Mouse (Mus musculus): ENCODE measurements around the gene Gm20388. TPM values are rescaled to one million over a fixed set of nuclear protein-coding genes. Genes with fewer than 3 reads are reported as not detected.

Gm20388 gene
- total RNA-seq, 1 experiment: 27.0 TPM

DNA sequence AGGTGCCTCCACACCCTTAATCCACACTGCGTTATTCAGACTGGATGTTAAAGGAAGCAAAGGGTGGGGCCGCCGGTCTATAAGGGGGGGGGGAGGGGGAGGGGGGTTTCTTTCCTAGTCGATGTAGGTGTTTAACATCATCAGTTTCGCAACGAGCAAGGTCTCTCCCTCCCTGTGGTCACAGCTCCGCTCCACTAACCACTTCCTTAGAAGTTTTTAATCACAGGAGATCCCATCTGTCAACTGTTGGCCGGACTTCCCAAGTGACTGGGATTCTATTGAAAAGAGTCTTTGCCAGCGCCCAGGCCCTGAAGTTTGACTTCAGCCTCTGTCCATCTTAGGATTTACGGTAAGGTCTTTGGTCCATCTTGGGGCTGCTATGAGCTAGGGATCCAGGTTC, 1303.0 kb downstream of the Gm20388 start:
- no peak overlapping the region for H3K27ac ChIP-seq (ENCODE audit: insufficient read depth, low read depth, low read length, poor library complexity, severe bottlenecking)
- H3K36me3 ChIP-seq (ENCODE audit: control insufficient read depth, insufficient read depth, low read length, poor library complexity, severe bottlenecking): no peaks in the 10 kb centered on the region
- no peaks in the 10 kb centered on the region for H3K9me3 ChIP-seq (ENCODE audit: control insufficient read depth, insufficient read depth, low read depth, low read length)
- H3K4me3 ChIP-seq (ENCODE audit: insufficient read depth in 1 of 2, low read depth in 1 of 2, low read length in 2 of 2, poor library complexity in 1 of 2, severe bottlenecking in 1 of 2): no peak overlapping the region
- H3K9ac ChIP-seq (ENCODE audit: insufficient read depth, low read depth, low read length, poor library complexity, severe bottlenecking): no peak overlapping the region
- in situ Hi-C loops (cut with MboI; ENCODE audit: low sequenced_read_pairs in 2 of 2, unreplicated experiment in 2 of 2): loop anchor here in 1 of 2 experiments (10.0 kb wide), 1 partner anchor 99 kb away; the partner anchor contains the start of gene Foxc2
- DNase-seq (ENCODE audit: low read depth, low spot score): no peak
- TF ChIP-seq MAFK (IDR thresholded peaks at IDR 0.05; ENCODE audit: insufficient read depth, low read depth, low read length) (no peak), ZC3H11A (IDR thresholded peaks at IDR 0.05; ENCODE audit: borderline replicate concordance, low read depth, low read length) (no peak), ZNF384 (IDR thresholded peaks at IDR 0.05; ENCODE audit: low read depth, low read length) (no peak), CHD2 (IDR thresholded peaks at IDR 0.05; ENCODE audit: low read depth, low read length) (no peak), HCFC1 (IDR thresholded peaks at IDR 0.05; ENCODE audit: borderline replicate concordance, insufficient read depth, low read length) (no peak)
- no peaks in the 10 kb centered on the region for H3K4me1 ChIP-seq (ENCODE audit: control insufficient read depth in 2 of 2, insufficient read depth in 2 of 2, low read length in 2 of 2, poor library complexity in 1 of 2)

DNA sequence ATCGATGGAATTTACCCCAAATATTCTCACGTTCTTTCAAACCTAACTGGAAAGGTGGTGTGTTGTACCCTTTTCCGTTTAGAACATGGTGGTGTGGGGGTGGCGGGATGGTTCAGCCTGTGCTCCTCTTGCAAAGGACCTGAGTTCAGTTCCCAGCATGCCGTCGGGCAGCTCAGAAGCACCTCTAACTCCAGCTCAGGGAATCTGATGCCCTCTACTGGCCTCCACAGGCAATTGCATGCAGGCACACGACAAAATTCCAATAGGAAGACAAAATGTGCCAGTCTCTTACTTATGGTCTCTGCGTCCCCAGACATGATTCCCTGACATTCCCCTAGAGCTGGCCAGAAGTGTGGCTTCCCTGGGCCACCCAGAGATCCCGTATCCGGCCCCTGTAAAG, 1304.3 kb downstream of the Gm20388 start:
- no peaks in the 10 kb centered on the region for H3K9me3 ChIP-seq (ENCODE audit: control insufficient read depth, insufficient read depth, low read depth, low read length)
- in situ Hi-C loops (cut with MboI; ENCODE audit: low sequenced_read_pairs in 2 of 2, unreplicated experiment in 2 of 2): loop anchor here in 1 of 2 experiments (10.0 kb wide), 1 partner anchor 100 kb away; the partner anchor contains the start of gene Foxc2
- H3K4me1 ChIP-seq (ENCODE audit: control insufficient read depth in 2 of 2, insufficient read depth in 2 of 2, low read length in 2 of 2, poor library complexity in 1 of 2): no peaks in the 10 kb centered on the region
- H3K4me3 ChIP-seq (ENCODE audit: insufficient read depth in 1 of 2, low read depth in 1 of 2, low read length in 2 of 2, poor library complexity in 1 of 2, severe bottlenecking in 1 of 2): no peak overlapping the region
- no peak overlapping the region for H3K9ac ChIP-seq (ENCODE audit: insufficient read depth, low read depth, low read length, poor library complexity, severe bottlenecking)
- TF ChIP-seq CHD2 (IDR thresholded peaks at IDR 0.05; ENCODE audit: low read depth, low read length) (no peak), ZC3H11A (IDR thresholded peaks at IDR 0.05; ENCODE audit: borderline replicate concordance, low read depth, low read length) (no peak), ZNF384 (IDR thresholded peaks at IDR 0.05; ENCODE audit: low read depth, low read length) (no peak), HCFC1 (IDR thresholded peaks at IDR 0.05; ENCODE audit: borderline replicate concordance, insufficient read depth, low read length) (no peak), MAFK (IDR thresholded peaks at IDR 0.05; ENCODE audit: insufficient read depth, low read depth, low read length) (no peak)
- no peaks in the 10 kb centered on the region for H3K36me3 ChIP-seq (ENCODE audit: control insufficient read depth, insufficient read depth, low read length, poor library complexity, severe bottlenecking)
- DNase-seq (ENCODE audit: low read depth, low spot score): peak; percentile 60
- no peak overlapping the region for H3K27ac ChIP-seq (ENCODE audit: insufficient read depth, low read depth, low read length, poor library complexity, severe bottlenecking)

DNA sequence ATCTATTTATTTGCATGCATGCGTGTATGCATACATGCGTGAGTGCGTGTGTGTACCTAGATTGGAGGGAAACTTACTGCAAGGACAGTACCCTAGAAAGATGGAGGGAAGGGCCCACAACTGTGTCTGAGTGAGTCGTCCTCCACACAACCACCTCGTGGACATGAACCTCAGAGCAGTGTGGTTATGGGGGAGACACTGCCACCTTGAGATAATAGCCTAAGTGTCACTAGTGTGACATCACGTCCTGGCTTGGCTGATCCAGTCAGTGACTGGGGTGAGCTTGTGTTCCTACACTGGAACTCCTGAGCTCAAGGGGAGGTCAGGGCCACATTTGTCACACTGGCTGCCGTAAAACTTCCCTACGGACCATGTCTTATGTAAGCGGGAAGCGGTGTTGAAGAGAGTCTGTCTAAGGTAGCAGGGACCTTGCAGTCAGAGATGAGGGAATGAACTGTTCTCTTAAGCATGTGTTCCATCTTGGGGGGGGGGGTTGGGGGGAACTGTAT, 1305.9 kb downstream of the Gm20388 start:
- in situ Hi-C loops (cut with MboI; ENCODE audit: low sequenced_read_pairs in 2 of 2, unreplicated experiment in 2 of 2): loop anchor here in 1 of 2 experiments (10.0 kb wide), 1 partner anchor 102 kb away; the partner anchor contains the start of gene Foxc2
- 0 out of 4 replicates have a peak, but pooled peaks cover 0 to 2% of the 10 kb centered on the region in 2 experiments for H3K4me1 ChIP-seq (ENCODE audit: control insufficient read depth in 2 of 2, insufficient read depth in 2 of 2, low read length in 2 of 2, poor library complexity in 1 of 2)
- H3K4me3 ChIP-seq (ENCODE audit: insufficient read depth in 1 of 2, low read depth in 1 of 2, low read length in 2 of 2, poor library complexity in 1 of 2, severe bottlenecking in 1 of 2): no peak overlapping the region
- no peak for TF ChIP-seq HCFC1 (IDR thresholded peaks at IDR 0.05; ENCODE audit: borderline replicate concordance, insufficient read depth, low read length)
- no peak for TF ChIP-seq ZC3H11A (IDR thresholded peaks at IDR 0.05; ENCODE audit: borderline replicate concordance, low read depth, low read length)
- no peak for TF ChIP-seq ZNF384 (IDR thresholded peaks at IDR 0.05; ENCODE audit: low read depth, low read length)
- no peak for TF ChIP-seq CHD2 (IDR thresholded peaks at IDR 0.05; ENCODE audit: low read depth, low read length)
- TF ChIP-seq MAFK (IDR thresholded peaks at IDR 0.05; ENCODE audit: insufficient read depth, low read depth, low read length): no peak
- no peak overlapping the region for H3K9ac ChIP-seq (ENCODE audit: insufficient read depth, low read depth, low read length, poor library complexity, severe bottlenecking)
- no peaks in the 10 kb centered on the region for H3K9me3 ChIP-seq (ENCODE audit: control insufficient read depth, insufficient read depth, low read depth, low read length)
- no peak overlapping the region for H3K27ac ChIP-seq (ENCODE audit: insufficient read depth, low read depth, low read length, poor library complexity, severe bottlenecking)
- DNase-seq (ENCODE audit: low read depth, low spot score): no peak
- no peaks in the 10 kb centered on the region for H3K36me3 ChIP-seq (ENCODE audit: control insufficient read depth, insufficient read depth, low read length, poor library complexity, severe bottlenecking)

DNA sequence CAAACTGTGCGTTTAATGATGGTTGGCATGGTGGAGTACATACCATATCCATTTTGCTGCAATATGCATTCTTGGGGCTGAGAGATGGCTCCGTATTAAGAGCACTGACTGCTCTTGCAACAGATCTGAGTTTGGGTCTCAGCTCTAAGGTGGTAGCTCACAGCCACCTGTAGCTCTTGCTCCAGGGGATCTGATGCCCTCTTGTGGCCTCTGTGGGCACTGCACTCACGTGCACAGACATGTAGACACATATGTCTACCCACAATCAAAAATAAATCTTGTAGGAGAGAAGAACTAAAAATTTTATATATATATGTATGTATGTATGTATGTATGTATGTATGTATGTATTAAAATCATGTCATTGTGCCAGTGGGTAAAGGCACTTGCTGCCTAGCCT, 1307.8 kb downstream of the Gm20388 start:
- TF ChIP-seq CHD2 (IDR thresholded peaks at IDR 0.05; ENCODE audit: low read depth, low read length) (no peak), ZC3H11A (IDR thresholded peaks at IDR 0.05; ENCODE audit: borderline replicate concordance, low read depth, low read length) (no peak), HCFC1 (IDR thresholded peaks at IDR 0.05; ENCODE audit: borderline replicate concordance, insufficient read depth, low read length) (no peak), MAFK (IDR thresholded peaks at IDR 0.05; ENCODE audit: insufficient read depth, low read depth, low read length) (no peak), ZNF384 (IDR thresholded peaks at IDR 0.05; ENCODE audit: low read depth, low read length) (no peak)
- peak; percentile 47 for DNase-seq (ENCODE audit: low read depth, low spot score)
- no peaks in the 10 kb centered on the region for H3K9me3 ChIP-seq (ENCODE audit: control insufficient read depth, insufficient read depth, low read depth, low read length)

More for the DNA sequence above, 1307.8 kb downstream of the Gm20388 start:
- H3K36me3 ChIP-seq (ENCODE audit: control insufficient read depth, insufficient read depth, low read length, poor library complexity, severe bottlenecking): no peaks in the 10 kb centered on the region
- 0 out of 4 replicates have a peak, but pooled peaks cover 0 to 2% of the 10 kb centered on the region in 2 experiments for H3K4me1 ChIP-seq (ENCODE audit: control insufficient read depth in 2 of 2, insufficient read depth in 2 of 2, low read length in 2 of 2, poor library complexity in 1 of 2)
- H3K9ac ChIP-seq (ENCODE audit: insufficient read depth, low read depth, low read length, poor library complexity, severe bottlenecking): no peak overlapping the region
- H3K4me3 ChIP-seq (ENCODE audit: insufficient read depth in 1 of 2, low read depth in 1 of 2, low read length in 2 of 2, poor library complexity in 1 of 2, severe bottlenecking in 1 of 2): no peak overlapping the region
- no peak overlapping the region for H3K27ac ChIP-seq (ENCODE audit: insufficient read depth, low read depth, low read length, poor library complexity, severe bottlenecking)
- in situ Hi-C loops (cut with MboI; ENCODE audit: low sequenced_read_pairs in 2 of 2, unreplicated experiment in 2 of 2): loop anchor here in 1 of 2 experiments (10.0 kb wide), 1 partner anchor 104 kb away; the partner anchor contains the start of gene Foxc2
